Mouse (Mus musculus) T-helper 1 cell (primary cell): ENCODE data around the gene Kbtbd4.

Source experiments
- in situ Hi-C: fragments of 300-600 bp; cut with MboI, MseI; formaldehyde crosslinking; loops from one replicate; pipeline ENCODE4 v1.15.1; 2025; ENCODE audit warnings: high pct_unique_total_duplicates

Kbtbd4 gene

DNA sequence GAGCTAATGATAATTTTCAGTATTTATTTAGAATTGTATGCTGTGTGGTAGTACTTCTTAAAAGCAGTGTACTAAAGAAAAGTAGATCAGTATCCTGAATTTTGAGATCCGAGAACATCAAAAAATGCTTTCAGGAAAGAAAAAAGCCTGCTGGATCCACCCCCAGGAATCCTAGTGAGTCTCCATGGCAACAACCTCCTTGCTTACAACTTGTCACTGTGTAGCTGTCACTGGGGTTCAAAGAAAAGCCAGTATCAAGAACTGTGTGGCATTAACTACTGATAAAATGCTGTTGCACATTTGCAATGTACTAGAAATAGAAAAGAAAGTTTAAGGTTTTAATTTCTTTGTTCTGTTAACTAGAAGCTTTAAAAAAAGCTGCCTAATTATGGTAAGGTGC lies 51.5 kb downstream of the Kbtbd4 start:
- in situ Hi-C loops: no loop called here

DNA sequence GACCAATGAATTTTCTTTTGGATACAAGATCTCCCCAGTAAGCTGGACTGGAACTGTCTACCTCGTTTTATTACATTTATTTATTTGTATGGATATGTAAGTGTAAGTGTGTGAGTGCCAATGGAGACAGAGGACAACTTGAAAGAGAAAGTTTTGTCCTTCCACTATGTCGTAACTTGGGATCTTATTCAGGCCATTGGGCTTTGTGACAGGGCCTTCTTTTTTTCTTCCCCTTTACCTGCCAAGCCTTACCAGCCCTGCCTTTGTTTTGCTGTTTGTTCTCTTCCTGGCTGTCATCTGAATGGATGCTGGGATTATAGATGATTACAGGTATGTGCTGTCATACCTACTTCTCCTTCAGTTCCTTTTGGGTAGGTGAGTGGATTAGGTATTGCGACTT lies 54.3 kb downstream of the Kbtbd4 start:
- in situ Hi-C loops: no loop called here

DNA sequence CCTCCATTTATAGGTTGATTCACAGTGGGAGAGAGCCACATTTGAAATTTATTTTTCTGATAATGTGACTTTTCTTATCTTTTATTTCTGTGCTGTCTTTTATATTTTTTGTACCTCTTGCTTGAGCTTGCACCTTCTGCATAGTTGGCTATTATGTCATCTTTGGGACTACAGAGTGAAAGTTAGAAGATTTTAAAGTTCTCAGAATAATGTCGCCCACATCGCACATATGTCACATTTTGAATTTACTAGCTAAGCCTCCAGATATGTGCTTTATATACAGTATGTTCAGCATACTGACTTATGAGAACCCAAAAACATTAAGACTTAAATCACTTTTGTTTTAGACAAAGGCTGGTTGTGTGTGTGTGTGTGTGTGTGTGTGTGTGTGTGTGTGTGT lies 55.5 kb downstream of the Kbtbd4 start:
- in situ Hi-C loops: no loop called here
